Mouse (Mus musculus) leukemia stem cell, adult 10-12 weeks (primary cell): Measurements from ENCODE around the gene Gpr162. TPM values are rescaled to one million over a fixed set of nuclear protein-coding genes. Genes with fewer than 3 reads are reported as not detected.

Experiments used
- polyA plus RNA-seq: library from polyadenylated mRNA; stranded (reverse); fragments of >175 nt; gene quantifications from 2 replicates; pipeline ENCODE4 v1.2.3, GENCODE M21; 2012; ENCODE audit warnings: low replicate concordance

Gene Gpr162
- 0.41 and 1.1 TPM in 2 replicates for polyA plus RNA-seq

GRCm38 (mm10) chr6:124863658-124864298 is at the start of gene Gpr162:
Gene Gpr162 (minus strand): TSS chr6:124863983.

GRCm38 (mm10) chr6:124911533-124912218 is 47.9 kb upstream of the Gpr162 start, which contains the start of gene Lag3:
Gene Lag3 (minus strand): TSS chr6:124911705.

GRCm38 (mm10) chr6:124887986-124888385 is 24.2 kb upstream of the Gpr162 start, which contains the start of gene Cd4:
Gene Cd4 (minus strand): TSS chr6:124888221.

GRCm38 (mm10) chr6:124856916-124857839 is 6.6 kb downstream of the Gpr162 start, which contains the start of gene P3h3:
Gene P3h3 (minus strand): TSS chr6:124857752.

GRCm38 (mm10) chr6:124840241-124841167 is 23.3 kb downstream of the Gpr162 start, which contains the start of gene Gnb3:
Gene Gnb3 (minus strand): TSS chr6:124840275.

GRCm38 (mm10) chr6:124828868-124829798 is 34.6 kb downstream of the Gpr162 start, which contains the start of the genes Usp5 and Cdca3:
Gene Usp5 (minus strand): TSS chr6:124829484.
Gene Cdca3 (plus strand): TSS chr6:124829547.

GRCm38 (mm10) chr6:124813933-124814332 is 49.9 kb downstream of the Gpr162 start, which contains the start of gene Tpi1:
Gene Tpi1 (minus strand): TSS chr6:124814296.

Other genes with a start within 250 kb of the Gpr162 start
- gene C1s2, start 227.9 kb downstream of the Gpr162 start, polyA plus RNA-seq = not detected in 2 replicates
- 181 and 313 TPM in 2 replicates for gene Lpcat3, start 201.0 kb downstream of the Gpr162 start, polyA plus RNA-seq
- gene Emg1, start 151.8 kb downstream of the Gpr162 start, polyA plus RNA-seq = 121 and 214 TPM in 2 replicates
- 176 and 319 TPM in 2 replicates for gene Phb2, start 151.6 kb downstream of the Gpr162 start, polyA plus RNA-seq
- 35.0 and 59.4 TPM in 2 replicates for gene Ptpn6, start 125.3 kb downstream of the Gpr162 start, polyA plus RNA-seq
- gene Grcc10, start 122.6 kb downstream of the Gpr162 start, polyA plus RNA-seq = 14.7 and 16.6 TPM in 2 replicates
- 6.5 and 9.2 TPM in 2 replicates for gene Gm45234, start 108.0 kb downstream of the Gpr162 start, polyA plus RNA-seq
- gene Atn1, start 107.5 kb downstream of the Gpr162 start, polyA plus RNA-seq = 34.5 and 35.4 TPM in 2 replicates
- gene Eno2, start 94.3 kb downstream of the Gpr162 start, polyA plus RNA-seq = 0.11 and 0.80 TPM in 2 replicates
- gene Lrrc23, start 84.3 kb downstream of the Gpr162 start, polyA plus RNA-seq = not detected in 2 replicates
- gene Spsb2, start 55.3 kb downstream of the Gpr162 start, polyA plus RNA-seq = 6.3 and 9.8 TPM in 2 replicates
- 16.7 and 65.2 TPM in 2 replicates for gene Tpi1, start 49.7 kb downstream of the Gpr162 start, polyA plus RNA-seq
- gene Usp5, start 34.5 kb downstream of the Gpr162 start, polyA plus RNA-seq = 22.3 and 54.7 TPM in 2 replicates
- gene Cdca3, start 34.4 kb downstream of the Gpr162 start, polyA plus RNA-seq = 62.0 and 80.4 TPM in 2 replicates
- gene Gnb3, start 23.7 kb downstream of the Gpr162 start, polyA plus RNA-seq = not detected in 2 replicates
- gene P3h3, start 6.2 kb downstream of the Gpr162 start, polyA plus RNA-seq = 1.2 and 1.6 TPM in 2 replicates
- 8.6 and 14.1 TPM in 2 replicates for gene Cd4, start 24.2 kb upstream of the Gpr162 start, polyA plus RNA-seq
- gene Lag3, start 47.7 kb upstream of the Gpr162 start, polyA plus RNA-seq = 15.5 and 17.2 TPM in 2 replicates
- gene Ptms, start 56.1 kb upstream of the Gpr162 start, polyA plus RNA-seq = 272 and 614 TPM in 2 replicates
- 197 and 222 TPM in 2 replicates for gene Mlf2, start 67.4 kb upstream of the Gpr162 start, polyA plus RNA-seq
- gene Cops7a, start 101.6 kb upstream of the Gpr162 start, polyA plus RNA-seq = 25.6 and 40.3 TPM in 2 replicates
- 16.7 and 36.1 TPM in 2 replicates for gene Pianp, start 132.7 kb upstream of the Gpr162 start, polyA plus RNA-seq
- 40.4 and 66.4 TPM in 2 replicates for gene Zfp384, start 145.2 kb upstream of the Gpr162 start, polyA plus RNA-seq
- gene Ing4, start 175.8 kb upstream of the Gpr162 start, polyA plus RNA-seq = 8.1 and 12.1 TPM in 2 replicates
- 7.7 and 14.0 TPM in 2 replicates for gene Acrbp, start 185.7 kb upstream of the Gpr162 start, polyA plus RNA-seq
- 1.7 and 4.5 TPM in 2 replicates for gene Lpar5, start 203.9 kb upstream of the Gpr162 start, polyA plus RNA-seq
- gene Chd4, start 232.0 kb upstream of the Gpr162 start, polyA plus RNA-seq = 91.9 and 132 TPM in 2 replicates